Mouse (Mus musculus) liver, adult 10 weeks (tissue): ENCODE measurements around the gene Nap1l4. TPM values are rescaled to one million over a fixed set of nuclear protein-coding genes. Genes with fewer than 3 reads are reported as not detected.

Experiments
- polyA plus RNA-seq: library from polyadenylated mRNA; stranded (reverse); fragments of 350-450 nt; fragmentation: Illumina TruSeq; extraction: RNeasy Lipid Tissue Mini Kit (QIAGEN cat#74804); gene quantifications from one replicate; pipeline ENCODE4 v1.2.3, GENCODE M21; 2014; ENCODE audit warnings: low read depth, low replicate concordance

The Nap1l4 gene
- 36.8 TPM for polyA plus RNA-seq

DNA sequence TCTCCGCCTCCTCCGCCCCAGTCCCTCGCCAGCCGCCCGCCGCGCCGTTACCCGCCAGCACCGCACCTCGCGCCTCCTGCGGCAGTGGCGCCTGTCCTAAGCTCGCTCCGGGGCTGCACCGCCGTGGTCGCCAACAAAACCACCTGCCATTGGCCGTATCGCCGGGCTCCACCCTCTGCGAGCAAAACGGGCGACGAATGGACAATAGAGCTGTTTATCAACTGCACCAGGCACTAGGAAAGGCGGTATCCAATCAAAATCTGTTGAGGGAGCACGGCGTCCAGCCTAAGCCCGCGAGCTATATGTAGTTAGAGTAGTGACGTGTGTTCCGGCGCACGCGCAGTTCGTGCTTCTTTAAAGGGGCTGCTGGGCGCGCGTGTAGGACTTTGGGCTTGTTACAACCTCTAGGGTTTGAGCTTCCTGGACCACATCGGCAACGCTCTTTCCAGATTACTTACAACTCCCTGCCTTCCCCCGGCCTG lies at the start of gene Nap1l4:
Nap1l4 (minus strand) TSS at position 131 of the 482 bp plus-strand sequence.

GRCm38 (mm10) chr7:143502418-143503200 lies 46.3 kb downstream of the Nap1l4 start, which contains the start of gene Phlda2:
Gene Phlda2, minus strand, starts transcription at chr7:143503150.

DNA sequence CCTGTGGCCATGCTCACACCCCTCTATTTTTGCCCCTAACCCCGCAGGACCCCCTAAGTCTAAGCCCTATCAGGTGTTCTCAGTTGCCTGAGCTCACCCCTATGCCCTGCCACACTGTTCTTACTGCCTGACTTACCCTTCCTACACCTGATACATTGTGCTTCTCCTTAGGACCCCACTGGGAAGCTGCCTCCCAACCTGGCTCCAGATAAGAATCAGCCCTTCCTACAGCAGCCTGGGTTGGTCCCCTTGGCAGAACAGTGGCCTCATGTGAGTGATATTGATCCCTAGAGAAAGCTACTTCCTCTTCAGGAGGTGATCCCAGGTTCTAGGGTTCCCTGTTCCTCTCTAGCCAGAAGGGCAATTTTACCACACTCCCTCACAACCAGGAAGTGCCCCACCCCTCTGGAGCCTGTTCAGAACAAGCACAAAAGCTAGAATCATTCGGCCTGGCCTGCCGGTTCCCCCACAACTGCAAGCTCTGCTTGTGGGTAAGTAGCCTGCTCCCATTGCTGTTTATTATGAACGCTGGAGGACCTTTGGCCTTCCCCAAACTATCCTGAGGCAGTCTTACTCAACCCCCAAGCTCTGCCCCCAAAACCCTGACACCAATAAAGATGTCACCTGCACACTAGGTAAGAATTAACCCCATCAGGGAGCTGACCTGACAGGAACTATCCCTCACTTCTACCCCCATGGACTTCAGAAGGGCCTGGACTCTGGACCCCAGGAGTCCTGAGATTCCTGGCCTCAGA lies 75.4 kb downstream of the Nap1l4 start, which contains the start of gene Slc22a18:
Slc22a18 (plus strand) TSS at position 390 of the 755 bp plus-strand sequence.

Other genes with a start within 250 kb of the Nap1l4 start
- 3.2 TPM for gene Cdkn1c, start 88.1 kb downstream of the Nap1l4 start, polyA plus RNA-seq
- 7.9 TPM for gene Slc22a18, start 75.4 kb downstream of the Nap1l4 start, polyA plus RNA-seq
- not detected for gene Phlda2, start 46.0 kb downstream of the Nap1l4 start, polyA plus RNA-seq
- gene Cars, start 51.0 kb upstream of the Nap1l4 start, polyA plus RNA-seq = 14.8 TPM
- 0.93 TPM for gene Tnfrsf26, start 79.6 kb upstream of the Nap1l4 start, polyA plus RNA-seq
- gene Tnfrsf22, start 100.6 kb upstream of the Nap1l4 start, polyA plus RNA-seq = 1.2 TPM
- 0.45 TPM for gene Tnfrsf23, start 136.8 kb upstream of the Nap1l4 start, polyA plus RNA-seq
- 0.26 TPM for gene Osbpl5, start 207.9 kb upstream of the Nap1l4 start, polyA plus RNA-seq
- not detected for gene Mrgprg, start 217.9 kb upstream of the Nap1l4 start, polyA plus RNA-seq
- gene Mrgpre, start 235.4 kb upstream of the Nap1l4 start, polyA plus RNA-seq = 0.21 TPM